Mouse (Mus musculus): ENCODE measurements around the gene Fbxo40. TPM values are rescaled to one million over a fixed set of nuclear protein-coding genes. Genes with fewer than 3 reads are reported as not detected.

Gene Fbxo40
- total and polyA plus RNA-seq, 3 experiments = 0.08 to 0.15 TPM; not detected in 1

DNA sequence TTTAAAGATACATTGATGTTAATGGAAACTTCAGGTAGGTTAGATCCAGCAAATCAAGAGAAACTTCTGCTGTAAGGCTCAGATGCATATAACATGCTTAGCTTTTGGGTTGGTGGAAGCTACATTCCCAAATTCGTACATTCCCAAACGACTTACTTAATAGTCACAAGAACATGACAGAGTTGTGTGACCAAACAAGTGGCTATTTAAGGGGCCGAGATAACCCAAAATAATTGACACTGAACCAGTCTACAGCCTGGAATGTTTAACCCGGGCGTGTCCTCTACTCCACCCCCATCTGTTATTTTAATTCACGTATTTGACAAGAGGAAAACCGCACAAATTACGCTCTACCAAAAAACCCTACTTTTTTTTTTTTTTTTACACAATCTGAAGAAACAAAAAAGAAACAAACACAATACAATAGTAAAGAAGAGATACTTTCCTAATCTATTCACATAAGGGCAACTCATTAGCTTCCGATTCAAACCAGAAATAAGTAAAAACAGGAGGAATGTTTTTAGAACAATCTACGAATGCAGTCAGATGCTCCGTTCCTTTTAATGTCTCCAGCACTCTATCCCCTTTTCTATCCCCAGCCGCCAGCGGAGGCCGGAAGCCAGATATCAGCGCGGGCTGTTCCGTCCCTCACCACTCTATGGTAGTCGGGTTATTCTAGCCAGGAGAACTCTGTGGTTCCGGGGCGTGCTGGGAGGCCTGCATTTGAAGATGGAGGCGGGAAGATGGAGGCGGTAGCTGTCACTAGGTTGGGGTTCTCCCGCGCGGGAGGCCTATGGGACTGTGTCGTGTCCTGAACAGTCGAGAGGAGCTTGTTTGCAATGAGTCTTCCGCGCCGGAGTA, 21.0 kb upstream of the Fbxo40 start, which contains the start of gene Polq (continued):
- no peak for TF ChIP-seq JUND (IDR thresholded peaks at IDR 0.05; ENCODE audit: low read depth, low read length)
- TF ChIP-seq NELFE (IDR thresholded peaks at IDR 0.05; ENCODE audit: low read depth, low read length) = peak; percentile 75
- TF ChIP-seq NRF1 (IDR thresholded peaks at IDR 0.05; ENCODE audit: insufficient read depth, low read depth, low read length, poor library complexity, severe bottlenecking) = no peak
- TF ChIP-seq ZC3H11A (IDR thresholded peaks at IDR 0.05; ENCODE audit: low read depth, low read length) = no peak

- H3K4me3 ChIP-seq (ENCODE audit: control insufficient read depth in 1 of 2, insufficient read depth in 1 of 2, low read depth in 2 of 2, low read length in 2 of 2) = peak overlapping the region; percentile 21 to 63
- H3K27ac ChIP-seq (ENCODE audit: control insufficient read depth, low read depth, low read length) = no peak overlapping the region
- H3K9ac ChIP-seq (ENCODE audit: control insufficient read depth, low read depth, low read length, poor library complexity, severe bottlenecking) = no peak overlapping the region; the same call in 1 of the 2 replicates
- DNase-seq (ENCODE audit: low read depth, low spot score) = peak; percentile 83
- peaks cover 16% of the 10 kb centered on the region for H3K79me2 ChIP-seq (ENCODE audit: control insufficient read depth, insufficient read depth, low read length, poor library complexity)
- H3K9me3 ChIP-seq (replicated peaks; ENCODE audit: insufficient read depth, low read length) = no peaks in the 10 kb centered on the region
- peaks cover 0 to under 1% of the 10 kb centered on the region in 2 experiments; a peak in 3 of 4 replicates for H3K27me3 ChIP-seq (ENCODE audit: control insufficient read depth in 1 of 2, insufficient read depth in 2 of 2, low read length in 2 of 2)
- peaks cover 0 to 11% of the 10 kb centered on the region in 2 experiments; a peak in 1 of 4 replicates for H3K4me1 ChIP-seq (ENCODE audit: control insufficient read depth in 1 of 2, insufficient read depth in 2 of 2, low read length in 2 of 2)
- H3K36me3 ChIP-seq (ENCODE audit: control insufficient read depth in 1 of 2, insufficient read depth in 2 of 2, low read length in 2 of 2) = peaks cover 0 to 11% of the 10 kb centered on the region in 2 experiments; a peak in 3 of 4 replicates
- peak in 2 of 3 experiments; percentile 45 to 86; a peak in 4 of 6 replicates for TF ChIP-seq CTCF (IDR thresholded peaks at IDR 0.05 in 2 of 3, conservative IDR thresholded peaks at IDR 0.05 in 1 of 3; ENCODE audit: control insufficient read depth in 1 of 3, insufficient read depth in 1 of 3, low read depth in 2 of 3, low read length in 3 of 3, poor library complexity in 1 of 3, severe bottlenecking in 1 of 3)
- no peak for TF ChIP-seq KAT2A (conservative IDR thresholded peaks at IDR 0.05; ENCODE audit: low read depth, low read length)
- no peak for TF ChIP-seq MYB (IDR thresholded peaks at IDR 0.05; ENCODE audit: low read depth, low read length)
- TF ChIP-seq SIN3A (IDR thresholded peaks at IDR 0.05; ENCODE audit: low read length) = peak; percentile 61
- TF ChIP-seq ZNF384 (IDR thresholded peaks at IDR 0.05; ENCODE audit: low read depth, low read length) = no peak
- TF ChIP-seq ZKSCAN1 (IDR thresholded peaks at IDR 0.05; ENCODE audit: low read depth, low read length) = no peak
- no peak for TF ChIP-seq GATA1 (IDR thresholded peaks at IDR 0.05; ENCODE audit: low read depth, low read length)
- no peak for TF ChIP-seq MAX (IDR thresholded peaks at IDR 0.05; ENCODE audit: low read length)
- no peak for TF ChIP-seq ZMIZ1 (IDR thresholded peaks at IDR 0.05; ENCODE audit: low read depth, low read length)
- no peak for TF ChIP-seq CHD1 (IDR thresholded peaks at IDR 0.05; ENCODE audit: low read depth, low read length)
- no peak for TF ChIP-seq USF2 (IDR thresholded peaks at IDR 0.05; ENCODE audit: borderline replicate concordance in 1 of 2, insufficient read depth in 1 of 2, low read depth in 1 of 2, low read length in 2 of 2)
- peak; percentile 84 for TF ChIP-seq SMC3 (IDR thresholded peaks at IDR 0.05; ENCODE audit: low read depth, low read length)
- no peak for TF ChIP-seq CHD2 (IDR thresholded peaks at IDR 0.05; ENCODE audit: low read length)
- TF ChIP-seq POLR2AphosphoS5 (IDR thresholded peaks at IDR 0.05; ENCODE audit: borderline replicate concordance, low read depth, low read length) = no peak
- no peak for TF ChIP-seq POLR2AphosphoS2 (IDR thresholded peaks at IDR 0.05; ENCODE audit: low read length)
- TF ChIP-seq ZC3H11A (IDR thresholded peaks at IDR 0.05; ENCODE audit: low read depth, low read length) = peak; percentile 86
- no peak for TF ChIP-seq GABPA (IDR thresholded peaks at IDR 0.05; ENCODE audit: low read depth, low read length)
- TF ChIP-seq UBTF (IDR thresholded peaks at IDR 0.05; ENCODE audit: borderline replicate concordance, insufficient read depth, low read depth, low read length) = no peak
- TF ChIP-seq RAD21 (IDR thresholded peaks at IDR 0.05; ENCODE audit: low read depth, low read length) = peak; percentile 98
Observed at GRCm38 (mm10) chr16:37010370-37010769, 20.1 kb upstream of the Fbxo40 start.
